Mouse (Mus musculus): ENCODE data around the gene Dppa5a. TPM values are rescaled to one million over a fixed set of nuclear protein-coding genes. Genes with fewer than 3 reads are reported as not detected.
A peak's percentile ranks its signal among the peaks of the same experiment; 100 is the strongest.

Gene Dppa5a
- polyA plus RNA-seq, 1 experiment from 2014 or later = not detected

DNA sequence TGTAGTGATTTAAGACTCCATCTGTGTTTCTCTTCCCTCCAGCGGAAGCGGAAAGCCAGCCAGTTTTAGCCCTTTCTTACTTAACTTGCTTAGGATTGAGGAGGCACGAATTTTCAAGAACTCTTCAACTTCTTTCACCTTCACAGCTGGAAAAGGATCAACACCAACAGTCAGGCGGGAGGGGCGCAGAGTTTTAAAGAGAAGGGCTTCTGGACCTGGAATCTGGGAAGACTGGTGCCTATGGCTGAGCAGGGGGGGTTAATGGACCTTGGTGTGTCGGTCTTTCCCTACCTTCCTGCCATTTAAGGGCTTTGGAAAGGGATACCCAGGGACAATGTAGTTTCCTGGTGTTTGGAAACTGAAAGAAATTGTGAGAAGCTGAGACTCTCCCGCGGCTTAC is 9.6 kb upstream of the Dppa5a start:
- WGBS = 18% methylated on average over 8 of the region's 8 CpGs
- H3K27ac ChIP-seq (replicated peaks) = no peak overlapping the region

DNA sequence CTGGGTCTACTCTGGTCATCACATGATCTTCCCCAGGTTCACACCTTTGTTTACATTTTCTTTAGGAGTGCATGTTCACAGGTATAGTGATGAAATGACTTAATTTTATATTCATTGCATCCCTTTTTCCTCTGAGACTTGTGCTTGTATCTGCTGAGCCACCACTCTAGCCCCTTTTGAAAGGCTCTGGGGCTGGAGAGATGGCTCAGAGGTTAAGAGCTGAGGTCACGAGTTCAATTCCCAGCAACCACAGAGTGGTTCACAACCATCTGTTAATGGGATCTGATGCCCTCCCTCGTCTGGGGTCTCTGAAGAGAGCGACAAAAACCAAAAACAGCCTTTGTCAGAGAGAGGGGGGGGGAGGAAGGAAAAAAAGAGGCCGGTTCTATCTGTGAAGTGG is 7.5 kb upstream of the Dppa5a start:
- Histone ChIP-seq H3K36me3 (no peaks in the 10 kb centered on the region), H3K9ac (replicated peaks) (no peak overlapping the region), H3K27me3 (peaks cover 13% of the 10 kb centered on the region; the same call in 1 of the 2 replicates), H3K4me2 (replicated peaks) (no peak overlapping the region), H3K27ac (replicated peaks) (no peak overlapping the region), H3K4me1 (peaks cover 10% of the 10 kb centered on the region), H3K9me3 (no peaks in the 10 kb centered on the region), H3K4me3 (no peak overlapping the region)
- ATAC-seq (ENCODE audit: low FRiP score, low read depth) = no peak
- WGBS = 75% methylated on average over 4 of the region's 4 CpGs

More for the DNA sequence above, 9.6 kb upstream of the Dppa5a start:
- Histone ChIP-seq H3K27me3 (peaks cover 13% of the 10 kb centered on the region; the same call in 1 of the 2 replicates), H3K9me3 (no peaks in the 10 kb centered on the region), H3K4me2 (replicated peaks) (peak overlapping the region; percentile 68), H3K4me1 (peaks cover 10% of the 10 kb centered on the region), H3K9ac (replicated peaks) (peak overlapping the region; percentile 28; the same call in 1 of the 2 replicates), H3K36me3 (no peaks in the 10 kb centered on the region), H3K4me3 (peak overlapping the region; percentile 38)
- ATAC-seq (ENCODE audit: low FRiP score, low read depth) = no peak

DNA sequence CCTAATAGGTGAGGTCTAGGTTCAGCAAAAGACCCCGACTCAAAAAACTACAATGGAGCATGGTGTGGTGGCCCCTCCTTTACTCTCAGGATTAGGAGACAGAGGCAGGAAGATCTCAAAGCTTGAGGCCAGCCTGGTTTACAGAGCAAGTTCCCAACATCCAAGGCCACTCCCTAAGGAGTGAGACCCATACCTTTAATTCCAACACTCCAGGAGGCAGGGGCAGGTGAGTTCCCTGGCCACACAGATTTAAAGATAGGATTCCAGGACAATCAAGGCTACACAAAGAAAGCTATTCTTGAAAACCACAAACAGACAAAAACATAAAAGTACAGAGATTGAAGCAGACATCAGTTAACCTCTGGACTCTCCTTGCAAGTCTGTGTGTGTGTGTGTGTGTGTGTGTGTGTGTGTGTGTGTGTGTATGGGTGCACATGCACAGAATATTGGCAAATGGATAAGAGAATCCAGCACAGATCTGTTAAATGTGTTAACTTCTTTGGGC is 7.0 kb upstream of the Dppa5a start:
- no peak for ATAC-seq (ENCODE audit: low FRiP score, low read depth)
- H3K27ac ChIP-seq (replicated peaks) = no peak overlapping the region
- WGBS = 85% methylated on average over 1 of the region's 1 CpGs
- peaks cover 10% of the 10 kb centered on the region for H3K4me1 ChIP-seq
- no peak overlapping the region for H3K4me3 ChIP-seq
- H3K36me3 ChIP-seq = no peaks in the 10 kb centered on the region
- peaks cover 13% of the 10 kb centered on the region; the same call in 1 of the 2 replicates for H3K27me3 ChIP-seq
- no peak overlapping the region for H3K4me2 ChIP-seq (replicated peaks)
- no peak overlapping the region for H3K9ac ChIP-seq (replicated peaks)
- no peaks in the 10 kb centered on the region for H3K9me3 ChIP-seq

DNA sequence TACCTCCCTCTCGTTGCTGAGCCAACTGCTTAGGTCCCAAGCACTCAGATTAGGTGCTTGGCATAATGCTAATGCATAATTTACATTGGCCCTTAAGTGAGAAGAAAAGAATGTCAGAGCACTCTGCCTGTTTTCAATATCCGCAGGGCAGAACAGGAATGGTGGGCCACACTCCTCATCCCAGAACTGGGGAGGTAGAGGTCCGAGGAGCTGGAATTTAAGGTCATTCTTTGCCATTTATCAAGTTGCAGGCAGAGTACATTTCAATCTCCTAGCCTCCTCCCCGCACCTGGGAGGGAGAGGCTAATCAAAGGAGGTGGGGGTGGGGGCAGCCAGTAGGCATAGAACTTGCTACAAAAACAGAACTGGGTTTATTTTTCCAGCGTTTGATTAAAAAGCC is 6.4 kb upstream of the Dppa5a start:
- Histone ChIP-seq H3K4me3 (no peak overlapping the region), H3K9ac (replicated peaks) (no peak overlapping the region), H3K27ac (replicated peaks) (no peak overlapping the region), H3K4me1 (peaks cover 10% of the 10 kb centered on the region), H3K36me3 (no peaks in the 10 kb centered on the region), H3K9me3 (no peaks in the 10 kb centered on the region), H3K4me2 (replicated peaks) (no peak overlapping the region), H3K27me3 (peaks cover 12% of the 10 kb centered on the region; the same call in 1 of the 2 replicates)
- 70% methylated on average over 5 of the region's 5 CpGs for WGBS
- no peak for ATAC-seq (ENCODE audit: low FRiP score, low read depth)

DNA sequence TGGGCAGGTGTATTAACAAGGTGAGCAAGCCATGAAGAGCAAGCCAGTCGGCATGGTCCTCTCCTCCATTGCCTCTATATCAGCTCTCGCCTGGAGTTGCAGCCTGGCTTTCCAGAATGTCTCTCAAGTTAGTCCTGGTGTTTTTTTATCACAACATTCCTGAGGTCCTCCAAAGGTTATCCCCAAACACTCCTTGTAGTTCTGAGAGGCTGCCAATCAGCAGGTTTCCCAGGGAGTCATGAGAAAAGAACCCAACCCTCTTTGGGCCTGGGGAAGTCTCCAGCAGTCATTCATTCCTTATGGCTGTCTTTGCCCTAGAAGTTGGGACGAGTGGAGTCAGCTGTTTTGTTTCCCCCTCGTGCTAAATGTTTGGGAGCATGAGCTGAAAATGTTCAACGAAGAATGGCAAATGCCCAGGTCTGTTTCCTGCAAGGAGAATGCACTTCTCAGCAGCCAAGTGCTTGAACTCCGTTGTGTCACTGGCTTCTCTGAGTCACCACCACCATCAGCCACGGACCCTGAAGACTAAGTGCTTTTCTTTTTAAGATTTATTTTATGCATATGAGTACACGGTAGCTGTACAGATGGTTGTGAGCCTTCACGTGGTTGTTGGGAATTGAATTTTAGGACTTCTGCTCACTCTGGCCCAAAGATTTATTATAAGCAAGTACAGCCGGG is 5.0 kb upstream of the Dppa5a start:
- Histone ChIP-seq H3K4me1 (peaks cover 3% of the 10 kb centered on the region), H3K9me3 (no peaks in the 10 kb centered on the region), H3K4me2 (replicated peaks) (no peak overlapping the region), H3K9ac (replicated peaks) (no peak overlapping the region), H3K36me3 (no peaks in the 10 kb centered on the region), H3K4me3 (no peak overlapping the region), H3K27me3 (peaks cover 6% of the 10 kb centered on the region; the same call in 1 of the 2 replicates), H3K27ac (replicated peaks) (no peak overlapping the region)
- 87% methylated on average over 10 of the region's 10 CpGs for WGBS
- no peak for ATAC-seq (ENCODE audit: low FRiP score, low read depth)

DNA sequence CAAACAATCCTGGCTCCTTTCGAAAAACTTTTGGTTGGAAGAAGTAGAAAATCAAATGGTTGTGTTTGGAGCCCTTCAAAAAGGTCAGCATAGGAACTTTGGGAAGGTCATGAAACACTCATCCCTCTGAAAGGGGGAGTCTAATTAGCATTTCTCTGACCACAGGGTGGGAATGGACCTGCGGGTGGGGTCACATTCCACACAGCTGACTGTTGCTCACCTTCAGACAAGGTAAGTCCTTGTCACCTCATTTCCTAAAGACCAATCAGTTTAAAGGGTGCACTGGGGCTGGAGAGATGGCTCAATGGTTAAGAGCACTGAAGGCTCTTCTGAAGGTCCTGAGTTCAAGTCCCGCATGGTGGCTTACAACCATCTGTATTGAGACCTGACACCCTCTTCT is 3.5 kb upstream of the Dppa5a start:
- Histone ChIP-seq H3K4me1 (no peaks in the 10 kb centered on the region), H3K9me3 (no peaks in the 10 kb centered on the region), H3K27ac (replicated peaks) (no peak overlapping the region), H3K4me3 (no peak overlapping the region), H3K9ac (replicated peaks) (no peak overlapping the region), H3K27me3 (no peaks in the 10 kb centered on the region), H3K4me2 (replicated peaks) (no peak overlapping the region), H3K36me3 (no peaks in the 10 kb centered on the region)
- no peak for ATAC-seq (ENCODE audit: low FRiP score, low read depth)
- WGBS = 98% methylated on average over 3 of the region's 3 CpGs

DNA sequence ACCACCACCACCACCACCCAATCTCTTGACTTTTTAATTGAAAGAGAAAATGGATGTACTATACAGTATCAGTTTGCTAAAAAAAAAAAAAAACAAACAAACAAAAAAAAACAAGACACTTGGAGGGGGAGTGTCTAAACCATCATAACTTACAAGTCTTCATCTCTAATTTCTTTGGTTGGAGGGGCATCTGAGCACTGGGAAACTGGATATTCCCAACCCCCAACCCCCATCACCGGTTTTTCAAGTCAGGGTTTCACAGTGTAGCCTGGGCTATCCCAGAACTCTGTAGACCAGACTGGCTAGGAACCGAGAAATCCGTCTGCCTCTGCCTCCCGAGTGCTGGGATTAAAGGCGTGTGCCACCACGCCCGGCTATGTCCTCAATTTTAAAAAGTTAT is 1.8 kb upstream of the Dppa5a start:
- ATAC-seq (ENCODE audit: low FRiP score, low read depth) = no peak
- no peak overlapping the region for H3K9ac ChIP-seq (replicated peaks)
- no peaks in the 10 kb centered on the region for H3K36me3 ChIP-seq
- H3K9me3 ChIP-seq = no peaks in the 10 kb centered on the region
- H3K27ac ChIP-seq (replicated peaks) = no peak overlapping the region
- 87% methylated on average over 7 of the region's 7 CpGs for WGBS
- no peak overlapping the region for H3K4me2 ChIP-seq (replicated peaks)
- no peaks in the 10 kb centered on the region for H3K27me3 ChIP-seq
- no peak overlapping the region for H3K4me3 ChIP-seq
- H3K4me1 ChIP-seq = no peaks in the 10 kb centered on the region

DNA sequence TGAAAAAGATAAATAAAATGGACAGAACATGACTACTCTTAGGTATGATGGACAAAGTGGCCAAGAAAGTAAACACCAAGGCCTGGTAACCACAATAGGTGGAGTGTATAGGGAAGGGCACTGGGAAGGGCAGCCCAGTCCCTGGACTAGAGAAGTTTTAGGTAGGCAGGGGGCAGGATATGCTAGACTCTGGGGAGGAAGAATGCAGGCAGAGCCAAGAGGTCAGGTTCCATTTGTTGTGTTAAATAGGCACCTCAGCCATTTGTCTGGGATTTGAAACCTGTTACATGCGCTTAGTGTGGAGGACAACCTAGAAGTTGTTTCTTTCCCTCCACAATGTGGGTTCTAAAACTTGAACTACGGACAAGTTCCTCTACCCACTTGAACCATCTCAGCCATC is 1.4 kb upstream of the Dppa5a start:
- H3K36me3 ChIP-seq = no peaks in the 10 kb centered on the region
- no peak overlapping the region for H3K27ac ChIP-seq (replicated peaks)
- no peaks in the 10 kb centered on the region for H3K9me3 ChIP-seq
- 89% methylated on average over 2 of the region's 2 CpGs for WGBS
- no peak overlapping the region for H3K4me3 ChIP-seq
- H3K9ac ChIP-seq (replicated peaks) = no peak overlapping the region
- no peak overlapping the region for H3K4me2 ChIP-seq (replicated peaks)
- no peaks in the 10 kb centered on the region for H3K4me1 ChIP-seq
- ATAC-seq (ENCODE audit: low FRiP score, low read depth) = no peak
- H3K27me3 ChIP-seq = no peaks in the 10 kb centered on the region

DNA sequence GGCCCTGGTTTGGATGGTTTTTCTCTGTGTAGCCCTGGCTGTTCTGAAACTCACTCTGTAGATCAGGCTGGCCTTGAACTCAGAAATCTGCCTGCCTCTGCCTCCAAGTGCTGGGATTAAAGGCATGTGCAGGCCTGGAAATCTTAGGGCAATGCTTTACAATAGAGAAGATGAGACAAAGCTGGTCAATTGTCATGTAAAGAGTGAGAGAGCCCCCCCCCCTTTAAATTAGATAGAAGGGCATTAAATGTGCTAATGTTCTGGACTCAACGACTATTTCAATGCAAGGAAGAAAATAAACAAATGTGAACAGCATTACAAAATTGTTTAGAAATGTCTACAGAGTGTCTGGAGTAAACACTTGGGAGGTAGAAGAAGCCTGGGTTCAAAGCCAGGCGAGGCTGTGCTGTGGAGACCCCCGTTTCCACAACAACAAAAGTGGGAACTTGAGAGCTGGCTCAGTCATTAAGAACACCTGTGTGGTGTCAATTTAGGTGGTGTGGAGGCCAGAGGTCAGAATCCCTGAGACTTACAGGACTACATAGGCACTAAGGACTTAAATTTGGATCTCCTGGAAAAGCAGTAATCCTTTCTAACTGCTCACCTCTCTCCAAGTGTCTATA is 805 bp upstream of the Dppa5a start:
- WGBS = 78% methylated on average over 3 of the region's 3 CpGs
- no peaks in the 10 kb centered on the region for H3K27me3 ChIP-seq
- H3K4me3 ChIP-seq = no peak overlapping the region
- ATAC-seq (ENCODE audit: low FRiP score, low read depth) = no peak
- H3K27ac ChIP-seq (replicated peaks) = no peak overlapping the region
- no peaks in the 10 kb centered on the region for H3K9me3 ChIP-seq
- H3K9ac ChIP-seq (replicated peaks) = no peak overlapping the region
- no peak overlapping the region for H3K4me2 ChIP-seq (replicated peaks)
- no peaks in the 10 kb centered on the region for H3K4me1 ChIP-seq
- no peaks in the 10 kb centered on the region for H3K36me3 ChIP-seq

DNA sequence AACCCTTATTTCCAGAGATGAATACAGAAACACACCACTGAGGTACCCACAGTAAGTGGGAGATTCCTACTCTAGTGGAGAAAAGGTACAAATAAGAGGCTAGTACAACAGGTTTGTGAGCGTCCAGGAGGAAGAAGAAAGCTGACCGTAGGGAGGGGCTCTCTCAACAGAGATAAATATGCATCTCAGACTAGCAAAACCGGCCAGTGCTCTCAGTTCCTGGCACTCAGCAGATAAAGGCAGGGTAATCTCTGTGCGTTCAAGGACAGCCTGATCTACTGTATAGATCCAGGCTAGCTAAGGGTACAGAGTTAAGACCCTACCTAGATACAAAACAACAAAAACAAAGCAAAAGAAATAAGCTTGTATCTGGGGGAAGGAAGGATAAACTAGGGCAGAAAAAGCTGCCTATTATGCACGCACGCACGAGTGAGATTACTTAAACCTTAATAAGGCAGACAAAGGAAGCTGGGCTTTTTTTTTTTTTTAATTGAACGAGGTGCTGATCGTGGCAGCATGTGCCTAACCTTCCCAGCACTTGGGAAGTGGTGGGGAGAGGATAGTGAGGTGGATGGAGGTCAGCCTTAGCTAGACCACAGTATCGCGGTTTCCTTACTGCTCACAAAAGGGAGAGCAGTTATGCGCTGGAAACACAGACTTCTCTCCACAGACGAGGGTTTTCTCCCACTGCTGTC is 2.0 kb downstream of the Dppa5a start:
- no peak for ATAC-seq (ENCODE audit: low FRiP score, low read depth)

DNA sequence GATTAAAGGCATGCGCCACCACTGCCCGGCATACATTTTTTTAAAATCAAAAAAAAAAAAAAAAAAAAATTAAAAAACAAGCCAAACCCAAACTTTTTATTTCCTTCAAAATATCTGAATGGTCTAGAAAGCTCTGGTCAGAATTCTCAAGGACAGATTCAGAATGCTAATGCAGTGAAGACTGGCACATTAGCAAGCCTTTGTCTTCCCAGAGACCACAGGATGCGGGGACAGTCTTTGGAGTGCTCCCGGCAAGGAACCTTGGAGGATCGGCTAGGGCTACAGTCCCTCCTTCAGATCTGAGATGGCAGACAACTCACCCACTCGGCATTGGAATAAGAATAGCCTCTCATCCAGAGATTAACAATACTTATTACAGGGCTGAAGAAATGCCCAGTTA is 3.3 kb downstream of the Dppa5a start:
- Histone ChIP-seq H3K36me3 (no peaks in the 10 kb centered on the region), H3K27me3 (no peaks in the 10 kb centered on the region), H3K4me3 (no peak overlapping the region), H3K4me1 (no peaks in the 10 kb centered on the region), H3K4me2 (replicated peaks) (no peak overlapping the region), H3K9me3 (no peaks in the 10 kb centered on the region), H3K27ac (replicated peaks) (no peak overlapping the region), H3K9ac (replicated peaks) (no peak overlapping the region)
- 84% methylated on average over 6 of the region's 6 CpGs for WGBS
- no peak for ATAC-seq (ENCODE audit: low FRiP score, low read depth)

More for the DNA sequence above, 2.0 kb downstream of the Dppa5a start:
- Histone ChIP-seq H3K4me2 (replicated peaks) (no peak overlapping the region), H3K27me3 (no peaks in the 10 kb centered on the region), H3K9ac (replicated peaks) (no peak overlapping the region), H3K36me3 (no peaks in the 10 kb centered on the region), H3K27ac (replicated peaks) (no peak overlapping the region), H3K9me3 (no peaks in the 10 kb centered on the region), H3K4me3 (no peak overlapping the region), H3K4me1 (no peaks in the 10 kb centered on the region)
- 67% methylated on average over 13 of the region's 13 CpGs for WGBS

DNA sequence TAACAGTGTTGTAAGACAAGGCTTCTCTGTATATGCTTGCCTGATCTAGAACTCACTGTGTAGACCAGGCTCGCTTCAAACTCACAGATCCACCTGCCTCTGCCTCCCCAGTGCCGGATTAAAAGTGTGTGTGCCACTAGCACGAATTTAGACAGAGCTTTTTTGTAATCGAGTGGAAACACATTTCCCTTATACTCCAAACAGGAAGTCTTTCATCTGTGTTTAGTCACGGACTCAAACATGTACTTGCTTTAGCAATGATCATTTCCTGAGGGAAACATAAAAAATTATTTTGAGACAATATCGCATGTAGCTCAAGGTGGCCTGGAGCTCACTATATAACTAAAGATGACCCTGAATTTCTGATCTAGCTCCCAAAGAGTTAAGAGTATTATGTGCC is 4.6 kb downstream of the Dppa5a start:
- Histone ChIP-seq H3K4me2 (replicated peaks) (no peak overlapping the region), H3K9ac (replicated peaks) (no peak overlapping the region), H3K9me3 (no peaks in the 10 kb centered on the region), H3K27me3 (no peaks in the 10 kb centered on the region), H3K27ac (replicated peaks) (no peak overlapping the region), H3K4me1 (no peaks in the 10 kb centered on the region), H3K4me3 (no peak overlapping the region), H3K36me3 (no peaks in the 10 kb centered on the region)
- 85% methylated on average over 6 of the region's 6 CpGs for WGBS
- ATAC-seq (ENCODE audit: low FRiP score, low read depth) = no peak

All from midbrain, embryonic 12.5 days (tissue).